26 mouse cellular contexts compared by ENCODE assay signal in genomic region chr14:57075537-57075936, GRCm38 (mm10). TPM values are rescaled to one million over a fixed set of nuclear protein-coding genes. Genes with fewer than 3 reads are reported as not detected.
DNase-seq lines count a peak whose midpoint lies in the region; ATAC-seq and TF ChIP-seq lines count a peak whose summit lies in the region.
"Had no signal": no experiment of that assay in that cellular context is flagged by ENCODE, and none has a peak within 500 bp of the region (broad histone marks: within the 10 kb centered on the region; RNA-seq: fewer than 3 reads in every experiment).

No protein-coding gene starts in this region.

- TF ChIP-seq CTCF in kidney, postnatal 0 days (IDR thresholded peaks at IDR 0.05; ENCODE audit: low read depth), result peak; percentile 57
- peak; percentile 63 for TF ChIP-seq CTCF in liver, postnatal 0 days (IDR thresholded peaks at IDR 0.05; ENCODE audit: low read depth)
- TF ChIP-seq CTCF in stomach, postnatal 0 days (IDR thresholded peaks at IDR 0.05; ENCODE audit: low read depth), result peak; percentile 60

- H3K27me3 ChIP-seq in kidney, postnatal 0 days (ENCODE audit: insufficient read depth, low read length), result no peaks in the 10 kb centered on the region
- H3K27me3 ChIP-seq in kidney, embryonic 16.5 days (ENCODE audit: insufficient read depth, low read length), result no peaks in the 10 kb centered on the region
- no peaks in the 10 kb centered on the region for H3K27me3 ChIP-seq in liver, postnatal 0 days (ENCODE audit: insufficient read depth, low read length)
- no peaks in the 10 kb centered on the region for H3K27me3 ChIP-seq in liver, embryonic 11.5 days (replicated peaks; ENCODE audit: control insufficient read depth, insufficient read depth, low read length)
- H3K27me3 ChIP-seq in stomach, postnatal 0 days (ENCODE audit: control insufficient read depth, insufficient read depth, low read length), result no peaks in the 10 kb centered on the region
- H3K27me3 ChIP-seq: limb, embryonic 13.5 days; midbrain, embryonic 12.5 days had no signal

- no peak overlapping the region for H3K27ac ChIP-seq in kidney, postnatal 0 days
- no peak overlapping the region for H3K27ac ChIP-seq in kidney, embryonic 16.5 days (ENCODE audit: low read length)
- H3K27ac ChIP-seq in liver, postnatal 0 days (ENCODE audit: low read depth), result no peak overlapping the region
- H3K27ac ChIP-seq in liver, embryonic 11.5 days (ENCODE audit: low read depth, low read length), result no peak overlapping the region
- H3K27ac ChIP-seq in stomach, postnatal 0 days (replicated peaks), result no peak overlapping the region
- H3K27ac ChIP-seq: heart, embryonic 10.5 days; hindbrain, embryonic 10.5 days; hindbrain, postnatal 0 days; limb, embryonic 13.5 days; midbrain, embryonic 12.5 days had no signal

- TF ChIP-seq EP300 in liver, postnatal 0 days (IDR thresholded peaks at IDR 0.05; ENCODE audit: low read depth), result no peak
- no peak for TF ChIP-seq EP300 in stomach, postnatal 0 days (optimal IDR thresholded peaks at IDR 0.05)

- 81% methylated on average over 6 of the region's 6 CpGs for WGBS in kidney, postnatal 0 days
- WGBS in kidney, embryonic 16.5 days, result 83% methylated on average over 6 of the region's 6 CpGs
- WGBS in liver, postnatal 0 days (ENCODE audit: insufficient replicate concordance), result 66% methylated on average over 6 of the region's 6 CpGs
- 83% methylated on average over 6 of the region's 6 CpGs for WGBS in liver, embryonic 11.5 days
- 79% methylated on average over 6 of the region's 6 CpGs for WGBS in stomach, postnatal 0 days

- no peak overlapping the region for H3K4me2 ChIP-seq in kidney, postnatal 0 days (ENCODE audit: low read length)
- H3K4me2 ChIP-seq in kidney, embryonic 16.5 days (replicated peaks; ENCODE audit: low read depth, low read length), result no peak overlapping the region
- no peak overlapping the region for H3K4me2 ChIP-seq in liver, postnatal 0 days (ENCODE audit: low read depth, low read length)
- H3K4me2 ChIP-seq in liver, embryonic 11.5 days, result no peak overlapping the region
- H3K4me2 ChIP-seq in stomach, postnatal 0 days (replicated peaks; ENCODE audit: low read depth), result no peak overlapping the region
- H3K4me2 ChIP-seq: limb, embryonic 13.5 days; lung, embryonic 14.5 days; midbrain, embryonic 12.5 days had no signal

- no peak for ATAC-seq in kidney, postnatal 0 days (replicated peaks; ENCODE audit: low FRiP score, low read depth)
- no peak for ATAC-seq in kidney, embryonic 16.5 days (ENCODE audit: low FRiP score, low TSS enrichment)
- ATAC-seq in liver, postnatal 0 days, result no peak
- no peak for ATAC-seq in liver, embryonic 11.5 days (replicated peaks; ENCODE audit: low FRiP score)
- no peak; the same call in 1 of the 2 replicates for ATAC-seq in stomach, postnatal 0 days (ENCODE audit: low FRiP score, low TSS enrichment)
- ATAC-seq: forebrain, embryonic 14.5 days; hindbrain, postnatal 0 days had no signal

- no peaks in the 10 kb centered on the region for H3K9me3 ChIP-seq in kidney, postnatal 0 days (replicated peaks; ENCODE audit: low read length)
- no peaks in the 10 kb centered on the region for H3K9me3 ChIP-seq in kidney, embryonic 16.5 days (ENCODE audit: low read length)
- H3K9me3 ChIP-seq in liver, postnatal 0 days (ENCODE audit: low read length), result no peaks in the 10 kb centered on the region
- no peaks in the 10 kb centered on the region for H3K9me3 ChIP-seq in liver, embryonic 11.5 days (ENCODE audit: control insufficient read depth, low read length)
- H3K9me3 ChIP-seq in stomach, postnatal 0 days (ENCODE audit: control insufficient read depth, low read length), result no peaks in the 10 kb centered on the region
- H3K9me3 ChIP-seq: heart, embryonic 10.5 days; hindbrain, embryonic 10.5 days; limb, embryonic 13.5 days; midbrain, embryonic 12.5 days had no signal

- H3K4me1 ChIP-seq in kidney, postnatal 0 days (replicated peaks; ENCODE audit: insufficient read depth, low read length), result no peaks in the 10 kb centered on the region
- H3K4me1 ChIP-seq in kidney, embryonic 16.5 days (ENCODE audit: insufficient read depth, low read length), result peaks cover 4% of the 10 kb centered on the region; the same call in 1 of the 2 replicates
- H3K4me1 ChIP-seq in liver, postnatal 0 days (ENCODE audit: insufficient read depth), result no peaks in the 10 kb centered on the region
- no peaks in the 10 kb centered on the region for H3K4me1 ChIP-seq in liver, embryonic 11.5 days (replicated peaks; ENCODE audit: control insufficient read depth, insufficient read depth, low read length)
- no peaks in the 10 kb centered on the region for H3K4me1 ChIP-seq in stomach, postnatal 0 days (replicated peaks; ENCODE audit: control insufficient read depth, insufficient read depth)
- H3K4me1 ChIP-seq: heart, embryonic 10.5 days; hindbrain, embryonic 10.5 days; midbrain, embryonic 12.5 days had no signal

- no peak for DNase-seq in kidney, postnatal 0 days (ENCODE audit: low spot score)
- DNase-seq in liver, postnatal 0 days, result peak; percentile 27
- DNase-seq in liver, embryonic 11.5 days (ENCODE audit: low spot score), result no peak
- DNase-seq in urinary bladder, postnatal 14 days (ENCODE audit: low spot score), result peak; percentile 22
- no peak for DNase-seq in urinary bladder, adult 2 months (ENCODE audit: low spot score)
- DNase-seq in stomach, postnatal 0 days (ENCODE audit: low spot score), result no peak
- DNase-seq in cerebellum, postnatal 10 days, result no peak
- DNase-seq: adrenal gland, postnatal 10 days; cerebellum, adult 2 months; cerebellum, postnatal 36 days; embryo, embryonic 11 days; gastrocnemius, postnatal 10 days; layer of hippocampus, adult 9-11 months; lung, embryonic 14.5 days had no signal

- no peak overlapping the region for H3K9ac ChIP-seq in kidney, postnatal 0 days (ENCODE audit: low read depth, low read length)
- H3K9ac ChIP-seq in kidney, embryonic 16.5 days (replicated peaks; ENCODE audit: low read length), result no peak overlapping the region
- no peak overlapping the region for H3K9ac ChIP-seq in liver, postnatal 0 days (replicated peaks)
- H3K9ac ChIP-seq in liver, embryonic 11.5 days (ENCODE audit: low read depth, low read length), result no peak overlapping the region
- no peak overlapping the region for H3K9ac ChIP-seq in stomach, postnatal 0 days (ENCODE audit: low read length)
- H3K9ac ChIP-seq: limb, embryonic 13.5 days; lung, embryonic 14.5 days; midbrain, embryonic 12.5 days had no signal

- H3K4me3 ChIP-seq in kidney, postnatal 0 days (replicated peaks; ENCODE audit: low read depth, low read length), result no peak overlapping the region
- H3K4me3 ChIP-seq in kidney, embryonic 16.5 days (ENCODE audit: low read length), result no peak overlapping the region
- no peak overlapping the region for H3K4me3 ChIP-seq in liver, postnatal 0 days (ENCODE audit: low read depth, low read length)
- no peak overlapping the region for H3K4me3 ChIP-seq in liver, embryonic 11.5 days (ENCODE audit: low read depth, low read length)
- no peak overlapping the region for H3K4me3 ChIP-seq in stomach, postnatal 0 days (ENCODE audit: low read depth, low read length)
- H3K4me3 ChIP-seq: heart, embryonic 10.5 days; hindbrain, embryonic 10.5 days; limb, embryonic 13.5 days; midbrain, embryonic 12.5 days had no signal

- H3K36me3 ChIP-seq in kidney, postnatal 0 days (ENCODE audit: insufficient read depth, low read length), result no peaks in the 10 kb centered on the region
- H3K36me3 ChIP-seq in kidney, embryonic 16.5 days (ENCODE audit: insufficient read depth, low read length), result no peaks in the 10 kb centered on the region
- H3K36me3 ChIP-seq in liver, postnatal 0 days (replicated peaks; ENCODE audit: insufficient read depth, low read length), result no peaks in the 10 kb centered on the region
- H3K36me3 ChIP-seq in liver, embryonic 11.5 days (ENCODE audit: control insufficient read depth, insufficient read depth, low read length), result no peaks in the 10 kb centered on the region
- H3K36me3 ChIP-seq in stomach, postnatal 0 days (ENCODE audit: control insufficient read depth, insufficient read depth, low read length), result no peaks in the 10 kb centered on the region
- H3K36me3 ChIP-seq: heart, embryonic 10.5 days; hindbrain, embryonic 10.5 days; limb, embryonic 13.5 days; midbrain, embryonic 12.5 days had no signal

RNA-seq across cellular contexts. Expression of gene Gja3, which starts 17.6 kb away (rescaled TPM):
- polyA plus RNA-seq in kidney, postnatal 0 days (2015; fragmentation: Nextera tagmentation; extraction: Ambion mirVana), result 9.8 and 10.3 TPM in 2 replicates
- polyA plus RNA-seq in kidney, embryonic 16.5 days (2015; fragmentation: Nextera tagmentation; extraction: Ambion mirVana), result 14.1 and 14.7 TPM in 2 replicates
- polyA plus RNA-seq in liver, postnatal 0 days (2015; fragmentation: Nextera tagmentation; extraction: Ambion mirVana), result 0.07 TPM in 1 of 2 replicates, not detected in the other
- polyA plus RNA-seq in liver, embryonic 11.5 days (2014; fragmentation: Nextera tagmentation; extraction: Ambion mirVana), result 0.15 and 0.17 TPM in 2 replicates
- not detected in 2 replicates for polyA plus RNA-seq in urinary bladder, adult 2 months (2012; rRNA removed)
- 0.05 and 0.23 TPM in 2 replicates for polyA plus RNA-seq in stomach, postnatal 0 days (2015; fragmentation: Nextera tagmentation; extraction: Ambion mirVana)
- polyA plus RNA-seq: hindbrain, embryonic 10.5 days had no signal

RNA-seq across cellular contexts. Expression of gene Gjb2, which starts 29.0 kb away (rescaled TPM):
- polyA plus RNA-seq in kidney, postnatal 0 days (2015; fragmentation: Nextera tagmentation; extraction: Ambion mirVana), result 10.5 and 11.6 TPM in 2 replicates
- polyA plus RNA-seq in kidney, embryonic 16.5 days (2015; fragmentation: Nextera tagmentation; extraction: Ambion mirVana), result 6.3 and 6.7 TPM in 2 replicates
- polyA plus RNA-seq in liver, postnatal 0 days (2015; fragmentation: Nextera tagmentation; extraction: Ambion mirVana), result 104 and 135 TPM in 2 replicates
- polyA plus RNA-seq in liver, embryonic 11.5 days (2014; fragmentation: Nextera tagmentation; extraction: Ambion mirVana), result 3.8 and 4.8 TPM in 2 replicates
- polyA plus RNA-seq in urinary bladder, adult 2 months (2012; rRNA removed), result 6.4 and 6.5 TPM in 2 replicates
- 77.8 and 78.1 TPM in 2 replicates for polyA plus RNA-seq in stomach, postnatal 0 days (2015; fragmentation: Nextera tagmentation; extraction: Ambion mirVana)
- polyA plus RNA-seq: C2C12 had no signal

RNA-seq across cellular contexts. Expression of gene Gm4491, which starts 40.1 kb away (rescaled TPM):
- not detected in 2 replicates for polyA plus RNA-seq in kidney, postnatal 0 days (2015; fragmentation: Nextera tagmentation; extraction: Ambion mirVana)
- not detected in 2 replicates for polyA plus RNA-seq in kidney, embryonic 16.5 days (2015; fragmentation: Nextera tagmentation; extraction: Ambion mirVana)
- not detected in 2 replicates for polyA plus RNA-seq in liver, postnatal 0 days (2015; fragmentation: Nextera tagmentation; extraction: Ambion mirVana)
- polyA plus RNA-seq in liver, embryonic 11.5 days (2014; fragmentation: Nextera tagmentation; extraction: Ambion mirVana), result not detected in 2 replicates
- polyA plus RNA-seq in urinary bladder, adult 2 months (2012; rRNA removed), result 0.12 TPM in 1 of 2 replicates, not detected in the other
- polyA plus RNA-seq in stomach, postnatal 0 days (2015; fragmentation: Nextera tagmentation; extraction: Ambion mirVana), result not detected in 2 replicates
- polyA plus RNA-seq: C2C12; embryonic facial prominence, embryonic 14.5 days; forebrain, embryonic 14.5 days; heart, embryonic 10.5 days; heart, embryonic 16.5 days; hindbrain, embryonic 10.5 days; hindbrain, postnatal 0 days; limb, embryonic 13.5 days; lung, embryonic 14.5 days; midbrain, embryonic 12.5 days; neural tube, embryonic 11.5 days; thymus, postnatal 0 days had no signal

RNA-seq across cellular contexts. Expression of gene Gjb6, which starts 57.9 kb away (rescaled TPM):
- polyA plus RNA-seq in kidney, postnatal 0 days (2015; fragmentation: Nextera tagmentation; extraction: Ambion mirVana), result 1.2 and 1.9 TPM in 2 replicates
- polyA plus RNA-seq in kidney, embryonic 16.5 days (2015; fragmentation: Nextera tagmentation; extraction: Ambion mirVana), result 0.55 and 1.1 TPM in 2 replicates
- 0.11 TPM in 1 of 2 replicates, not detected in the other for polyA plus RNA-seq in liver, postnatal 0 days (2015; fragmentation: Nextera tagmentation; extraction: Ambion mirVana)
- polyA plus RNA-seq in liver, embryonic 11.5 days (2014; fragmentation: Nextera tagmentation; extraction: Ambion mirVana), result 0.21 and 0.23 TPM in 2 replicates
- polyA plus RNA-seq in urinary bladder, adult 2 months (2012; rRNA removed), result 55.0 and 56.2 TPM in 2 replicates
- 21.3 and 24.3 TPM in 2 replicates for polyA plus RNA-seq in stomach, postnatal 0 days (2015; fragmentation: Nextera tagmentation; extraction: Ambion mirVana)
- polyA plus RNA-seq: C2C12; heart, embryonic 16.5 days; lung, embryonic 14.5 days had no signal

Comparison
In these comparisons a context has a peak if more than half of its experiments do, and no peak if none do; other contexts are left out.
1. DNase-seq: peak in liver, postnatal 0 days (single experiment) and urinary bladder, postnatal 14 days (single experiment); none in kidney, postnatal 0 days (single experiment), liver, embryonic 11.5 days (single experiment), urinary bladder, adult 2 months (single experiment), stomach, postnatal 0 days (single experiment) and cerebellum, postnatal 10 days (0 of 2).
2. Peak in every context shown above with its lines, with median percentiles within 50 percentile points of each other: CTCF ChIP-seq.